Mouse (Mus musculus): Measurements from ENCODE around the gene A730009L09Rik. TPM values are rescaled to one million over a fixed set of nuclear protein-coding genes. Genes with fewer than 3 reads are reported as not detected.

The A730009L09Rik gene
- polyA plus RNA-seq, 1 experiment: not detected

DNA sequence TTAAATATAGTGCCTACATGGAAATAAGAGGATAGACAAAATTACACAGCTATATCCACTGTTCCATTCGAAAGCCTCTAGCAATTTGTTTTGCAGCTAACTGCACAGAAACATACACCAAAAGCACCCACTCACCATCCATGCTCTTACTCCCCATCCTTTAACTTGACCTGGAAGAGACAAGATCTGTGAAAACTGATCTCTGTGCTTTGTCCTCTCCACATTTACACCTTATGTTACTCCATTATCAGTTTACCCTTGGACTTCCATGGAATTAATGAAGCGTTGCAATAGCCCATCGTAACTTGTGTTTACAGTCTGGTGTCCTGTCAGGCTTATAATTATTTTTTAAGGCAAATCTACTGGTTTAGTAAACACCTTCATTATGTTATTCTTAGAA is 20.1 kb upstream of the A730009L09Rik start:
- Histone ChIP-seq H3K27me3 (ENCODE audit: control insufficient read depth) (no peaks in the 10 kb centered on the region), H3K9me3 (ENCODE audit: control insufficient read depth, low read length) (no peaks in the 10 kb centered on the region), H3K4me1 (ENCODE audit: control insufficient read depth) (no peaks in the 10 kb centered on the region), H3K4me3 (replicated peaks) (no peak overlapping the region), H3K36me3 (ENCODE audit: control insufficient read depth) (no peaks in the 10 kb centered on the region)
- no peak for TF ChIP-seq TAL1 (IDR thresholded peaks at IDR 0.05; ENCODE audit: low read length)
- TF ChIP-seq GATA1 (IDR thresholded peaks at IDR 0.05; ENCODE audit: low read length): no peak

DNA sequence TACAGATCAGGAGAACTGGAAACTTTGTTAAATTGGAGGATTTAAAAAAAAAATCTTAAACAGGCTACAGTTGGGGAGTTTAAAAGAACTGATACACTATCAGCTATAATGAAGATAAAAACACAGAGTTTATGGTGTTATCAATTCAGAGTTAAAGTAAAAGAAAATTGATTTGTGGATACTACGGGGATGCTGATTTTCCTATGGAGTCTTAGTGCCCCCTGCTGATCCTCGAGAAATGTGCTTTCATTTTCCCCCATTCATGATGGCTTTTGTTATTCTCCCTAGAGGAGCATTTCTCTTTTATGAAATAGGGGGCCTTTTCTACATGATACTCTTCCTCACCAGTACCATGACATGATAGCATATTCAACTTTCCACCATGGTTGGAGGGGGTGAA is 19.5 kb upstream of the A730009L09Rik start:
- no peak overlapping the region for H3K4me3 ChIP-seq (replicated peaks)
- no peak for TF ChIP-seq TAL1 (IDR thresholded peaks at IDR 0.05; ENCODE audit: low read length)
- no peak for TF ChIP-seq GATA1 (IDR thresholded peaks at IDR 0.05; ENCODE audit: low read length)

DNA sequence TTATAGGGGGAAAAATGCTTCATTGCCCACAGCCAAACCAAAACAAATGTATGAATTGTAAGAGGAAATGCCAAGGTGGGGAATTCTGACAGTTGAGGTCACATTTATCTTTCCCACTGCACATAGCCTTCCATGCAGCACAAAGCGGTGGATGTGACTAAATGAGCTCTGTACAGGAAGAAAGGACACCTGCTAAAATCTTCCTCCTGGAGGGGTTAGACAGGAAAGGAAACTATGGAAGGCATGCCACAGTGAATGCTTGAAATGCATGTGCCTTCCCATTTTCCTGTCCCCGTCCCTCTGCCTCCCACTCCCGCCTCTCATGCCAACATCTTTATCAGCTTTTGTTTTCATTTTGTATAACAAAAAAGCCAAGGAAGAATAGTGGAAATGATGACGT is 7.2 kb upstream of the A730009L09Rik start:
- Histone ChIP-seq H3K27me3 (ENCODE audit: control insufficient read depth) (no peaks in the 10 kb centered on the region), H3K36me3 (ENCODE audit: control insufficient read depth) (no peaks in the 10 kb centered on the region)
- TF ChIP-seq TAL1 (IDR thresholded peaks at IDR 0.05; ENCODE audit: low read length): no peak

More for the DNA sequence above, 19.5 kb upstream of the A730009L09Rik start:
- no peaks in the 10 kb centered on the region for H3K4me1 ChIP-seq (ENCODE audit: control insufficient read depth)
- H3K9me3 ChIP-seq (ENCODE audit: control insufficient read depth, low read length): no peaks in the 10 kb centered on the region
- no peaks in the 10 kb centered on the region for H3K27me3 ChIP-seq (ENCODE audit: control insufficient read depth)
- no peaks in the 10 kb centered on the region for H3K36me3 ChIP-seq (ENCODE audit: control insufficient read depth)

DNA sequence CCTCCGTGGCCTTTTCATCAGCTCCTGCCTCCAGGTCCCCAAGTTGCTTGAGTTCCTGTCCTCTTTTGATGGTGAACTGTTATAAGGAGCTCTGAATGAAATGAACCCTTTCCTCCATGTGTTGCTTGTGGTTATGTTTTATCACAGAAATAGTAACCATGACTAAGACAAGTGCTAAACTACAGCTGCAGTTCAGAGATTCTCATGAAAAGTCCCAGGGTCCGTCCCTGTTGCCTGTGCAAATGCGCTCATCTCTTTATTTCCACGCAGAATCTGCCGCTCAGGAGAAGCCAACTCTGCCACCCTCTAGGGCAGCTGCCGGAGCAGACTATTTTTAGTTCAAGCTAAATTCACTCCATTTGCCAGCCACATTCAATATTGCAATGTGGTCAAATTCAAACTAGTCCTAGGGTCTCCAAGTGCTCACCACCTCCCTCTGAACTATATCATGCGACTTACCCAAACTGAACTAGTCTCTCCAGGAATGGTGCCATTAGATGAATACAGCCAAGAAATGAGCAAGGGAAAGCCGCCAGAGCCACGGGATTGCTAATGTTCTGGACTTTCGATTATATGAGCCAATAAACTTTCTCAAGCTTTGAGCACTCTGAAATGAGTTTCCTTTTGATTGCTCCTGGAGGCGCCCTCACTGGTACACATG is 7.2 kb downstream of the A730009L09Rik start:
- peaks cover 6% of the 10 kb centered on the region for H3K9me3 ChIP-seq (ENCODE audit: control insufficient read depth, low read length)
- H3K4me3 ChIP-seq (replicated peaks): no peak overlapping the region
- no peaks in the 10 kb centered on the region for H3K36me3 ChIP-seq (ENCODE audit: control insufficient read depth)
- TF ChIP-seq TAL1 (IDR thresholded peaks at IDR 0.05; ENCODE audit: low read length) (no peak), GATA1 (IDR thresholded peaks at IDR 0.05; ENCODE audit: low read length) (no peak)
- H3K27me3 ChIP-seq (ENCODE audit: control insufficient read depth): no peaks in the 10 kb centered on the region
- H3K4me1 ChIP-seq (ENCODE audit: control insufficient read depth): no peaks in the 10 kb centered on the region

More for the DNA sequence above, 7.2 kb upstream of the A730009L09Rik start:
- Histone ChIP-seq H3K4me3 (replicated peaks) (no peak overlapping the region), H3K4me1 (ENCODE audit: control insufficient read depth) (no peaks in the 10 kb centered on the region), H3K9me3 (ENCODE audit: control insufficient read depth, low read length) (peaks cover 9% of the 10 kb centered on the region)

DNA sequence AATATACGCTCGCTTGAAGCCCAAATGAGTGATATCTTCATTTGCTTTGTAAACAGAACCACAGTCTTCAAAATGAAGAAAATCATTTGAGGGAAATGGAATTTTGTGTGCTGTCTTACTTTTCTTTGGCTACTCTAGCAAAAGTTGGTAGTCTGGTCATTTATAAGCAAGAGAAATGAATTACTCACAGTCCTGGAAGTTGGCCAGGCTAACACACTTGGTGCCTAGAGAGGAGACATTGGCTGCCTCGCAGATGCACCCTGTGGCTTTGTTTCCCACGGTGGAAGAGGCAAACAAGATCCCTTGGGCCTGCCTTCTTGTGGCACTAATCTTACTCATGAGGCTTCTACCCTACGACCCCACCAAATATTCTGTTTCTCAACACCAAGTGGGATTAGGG is 8.1 kb downstream of the A730009L09Rik start:
- Histone ChIP-seq H3K27me3 (ENCODE audit: control insufficient read depth) (no peaks in the 10 kb centered on the region), H3K36me3 (ENCODE audit: control insufficient read depth) (no peaks in the 10 kb centered on the region), H3K4me1 (ENCODE audit: control insufficient read depth) (no peaks in the 10 kb centered on the region), H3K4me3 (replicated peaks) (no peak overlapping the region), H3K9me3 (ENCODE audit: control insufficient read depth, low read length) (peaks cover 6% of the 10 kb centered on the region)
- no peak for TF ChIP-seq GATA1 (IDR thresholded peaks at IDR 0.05; ENCODE audit: low read length)
- no peak for TF ChIP-seq TAL1 (IDR thresholded peaks at IDR 0.05; ENCODE audit: low read length)

DNA sequence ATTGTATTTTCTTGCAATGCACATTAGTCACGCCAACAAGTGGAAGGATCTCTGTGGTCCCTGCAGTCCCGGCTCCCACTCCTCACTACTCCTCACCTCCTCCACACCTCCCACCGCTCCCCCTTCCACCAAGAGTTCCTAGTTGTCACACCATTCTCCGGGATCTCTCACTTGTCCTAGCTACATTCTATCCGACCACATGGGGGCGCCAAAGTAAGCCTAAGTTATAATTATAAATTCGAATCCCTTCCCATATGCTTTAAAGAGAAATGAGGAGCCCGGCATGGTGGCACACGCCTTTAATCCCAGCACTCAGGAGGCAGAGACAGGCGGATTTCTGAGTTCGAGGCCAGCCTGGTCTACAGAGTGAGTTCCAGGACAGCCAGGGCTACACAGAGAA is 12.5 kb downstream of the A730009L09Rik start:
- Histone ChIP-seq H3K4me3 (replicated peaks) (no peak overlapping the region), H3K36me3 (ENCODE audit: control insufficient read depth) (no peaks in the 10 kb centered on the region), H3K4me1 (ENCODE audit: control insufficient read depth) (no peaks in the 10 kb centered on the region), H3K27me3 (ENCODE audit: control insufficient read depth) (no peaks in the 10 kb centered on the region), H3K9me3 (ENCODE audit: control insufficient read depth, low read length) (no peaks in the 10 kb centered on the region; the same call in 1 of the 2 replicates)
- no peak for TF ChIP-seq GATA1 (IDR thresholded peaks at IDR 0.05; ENCODE audit: low read length)

DNA sequence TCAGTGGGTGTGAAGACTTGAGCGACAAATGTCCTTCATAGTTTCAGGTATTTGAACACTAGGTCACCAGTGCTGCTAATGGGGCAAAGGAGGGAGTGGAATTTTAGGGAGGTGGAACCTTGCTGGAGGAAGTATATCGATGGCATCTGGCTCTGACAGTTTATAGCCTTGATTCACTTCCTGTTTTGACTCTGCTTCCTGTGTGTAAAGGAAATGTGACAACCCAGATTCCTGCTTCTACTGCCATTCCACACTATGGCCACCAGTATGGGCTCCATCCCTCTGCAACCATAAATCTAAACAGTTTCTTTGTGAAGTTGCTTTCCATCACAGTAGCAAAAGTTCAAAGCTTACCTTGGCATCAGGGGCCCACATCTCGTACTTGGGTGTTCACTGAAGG is 17.9 kb downstream of the A730009L09Rik start:
- Histone ChIP-seq H3K4me1 (ENCODE audit: control insufficient read depth) (no peaks in the 10 kb centered on the region), H3K9me3 (ENCODE audit: control insufficient read depth, low read length) (no peaks in the 10 kb centered on the region), H3K36me3 (ENCODE audit: control insufficient read depth) (no peaks in the 10 kb centered on the region), H3K27me3 (ENCODE audit: control insufficient read depth) (no peaks in the 10 kb centered on the region), H3K4me3 (replicated peaks) (no peak overlapping the region)
- no peak for TF ChIP-seq GATA1 (IDR thresholded peaks at IDR 0.05; ENCODE audit: low read length)
- TF ChIP-seq TAL1 (IDR thresholded peaks at IDR 0.05; ENCODE audit: low read length): no peak

DNA sequence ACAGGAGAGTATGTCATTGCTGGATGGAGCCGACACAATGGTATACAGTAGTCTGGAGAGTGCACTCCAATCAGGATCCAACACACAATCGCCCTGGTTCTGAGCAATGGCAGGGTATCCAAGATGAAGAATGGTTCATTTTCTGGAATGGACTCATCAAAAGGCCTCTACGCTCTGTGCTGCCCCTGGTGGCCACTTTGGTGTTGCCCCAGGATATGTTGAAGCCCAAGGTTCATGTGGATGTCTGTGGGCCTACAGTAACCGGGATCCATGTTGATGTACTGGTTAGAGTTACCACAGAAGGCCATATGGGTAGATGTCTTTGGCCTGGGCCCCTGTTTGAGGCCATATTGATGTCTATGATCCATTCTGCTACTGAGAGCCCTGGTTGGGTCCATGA is 31.1 kb downstream of the A730009L09Rik start:
- Histone ChIP-seq H3K4me1 (ENCODE audit: control insufficient read depth) (no peaks in the 10 kb centered on the region), H3K27me3 (ENCODE audit: control insufficient read depth) (no peaks in the 10 kb centered on the region), H3K9me3 (ENCODE audit: control insufficient read depth, low read length) (peaks cover 19% of the 10 kb centered on the region), H3K4me3 (replicated peaks) (no peak overlapping the region), H3K36me3 (ENCODE audit: control insufficient read depth) (no peaks in the 10 kb centered on the region)
- TF ChIP-seq TAL1 (IDR thresholded peaks at IDR 0.05; ENCODE audit: low read length) (no peak), GATA1 (IDR thresholded peaks at IDR 0.05; ENCODE audit: low read length) (no peak)

DNA sequence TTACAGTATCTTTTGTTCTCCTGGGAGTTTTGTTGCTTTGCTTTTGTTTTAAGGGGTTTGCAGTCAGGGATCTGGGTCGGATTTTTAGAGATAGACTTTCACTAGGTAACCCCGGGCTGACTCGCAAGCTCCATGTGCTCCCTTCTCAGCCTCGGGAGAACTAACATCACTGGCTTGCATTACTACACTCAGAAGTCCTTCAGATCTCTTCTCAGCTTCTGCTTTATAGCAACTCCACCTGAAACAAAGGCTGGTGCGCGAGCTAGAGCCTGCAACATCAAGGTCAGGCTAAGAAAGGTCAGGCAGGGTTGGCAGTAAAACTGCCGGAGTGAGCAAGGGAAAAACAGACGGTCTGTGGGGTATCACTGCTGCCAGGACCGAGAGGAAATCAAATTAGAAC is 34.2 kb downstream of the A730009L09Rik start:
- Histone ChIP-seq H3K27me3 (ENCODE audit: control insufficient read depth) (no peaks in the 10 kb centered on the region), H3K36me3 (ENCODE audit: control insufficient read depth) (no peaks in the 10 kb centered on the region), H3K9me3 (ENCODE audit: control insufficient read depth, low read length) (peaks cover 25% of the 10 kb centered on the region), H3K4me3 (replicated peaks) (no peak overlapping the region), H3K4me1 (ENCODE audit: control insufficient read depth) (no peaks in the 10 kb centered on the region)
- TF ChIP-seq TAL1 (IDR thresholded peaks at IDR 0.05; ENCODE audit: low read length) (no peak), GATA1 (IDR thresholded peaks at IDR 0.05; ENCODE audit: low read length) (no peak)

DNA sequence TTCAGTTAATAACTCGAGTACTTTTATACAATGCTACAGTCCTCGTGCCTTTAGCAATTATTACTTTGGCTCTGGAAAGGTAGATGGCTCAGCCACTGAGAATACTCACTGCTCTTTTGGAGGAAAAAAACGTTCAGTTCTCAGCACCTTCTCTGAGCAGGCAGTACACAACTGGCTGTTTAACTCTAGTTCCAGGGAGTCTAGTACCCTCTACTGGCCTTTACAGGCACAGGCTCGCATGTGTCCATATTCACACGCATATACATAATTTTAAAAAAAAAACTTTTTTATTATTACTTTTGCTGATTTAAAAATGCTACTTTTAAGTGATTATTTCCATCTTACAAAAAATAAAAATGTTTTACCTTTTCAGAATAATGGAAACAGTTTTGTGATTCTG is 35.5 kb downstream of the A730009L09Rik start:
- Histone ChIP-seq H3K9me3 (ENCODE audit: control insufficient read depth, low read length) (peaks cover 27% of the 10 kb centered on the region), H3K27me3 (ENCODE audit: control insufficient read depth) (no peaks in the 10 kb centered on the region), H3K4me1 (ENCODE audit: control insufficient read depth) (no peaks in the 10 kb centered on the region), H3K36me3 (ENCODE audit: control insufficient read depth) (no peaks in the 10 kb centered on the region), H3K4me3 (replicated peaks) (no peak overlapping the region)
- TF ChIP-seq GATA1 (IDR thresholded peaks at IDR 0.05; ENCODE audit: low read length) (no peak), TAL1 (IDR thresholded peaks at IDR 0.05; ENCODE audit: low read length) (no peak)

All from erythroblast, embryonic 14.5 days (primary cell).